Mouse (Mus musculus) forebrain, postnatal 0 days (tissue): ENCODE measurements around the gene Aftph. TPM values are rescaled to one million over a fixed set of nuclear protein-coding genes. Genes with fewer than 3 reads are reported as not detected.

Experiments
- ATAC-seq: fragments of 200-750 bp; cut with Nextera tagmentation; 2 replicates; pipeline ENCODE4 v1.8.0; 2017; ENCODE audit warnings: mild to moderate bottlenecking, moderate library complexity
- DNase-seq: peaks from one replicate; pipeline ENCODE4 v3.0.0-alpha.2; 2015
- H3K27ac ChIP-seq: fragments of 300-500 bp; sonication (generic); 2 replicates; pipeline ENCODE4 v1.5.1; 2014; ENCODE audit warnings: low read depth, mild to moderate bottlenecking, antibody characterized with exemption, low read length, moderate library complexity, mixed read lengths
- H3K27me3 ChIP-seq: fragments of 300-500 bp; sonication (generic); 2 replicates; pipeline ENCODE4 v1.6.1; 2014; ENCODE audit warnings: mild to moderate bottlenecking, low read length, mixed read lengths; ENCODE audit not compliant: insufficient read depth
- H3K36me3 ChIP-seq: fragments of 300-500 bp; sonication (generic); 2 replicates; pipeline ENCODE4 v1.6.1; 2014; ENCODE audit warnings: mild to moderate bottlenecking, moderate library complexity; ENCODE audit not compliant: insufficient read depth
- H3K4me1 ChIP-seq: fragments of 300-500 bp; sonication (generic); 2 replicates; pipeline ENCODE4 v1.6.1; 2014; ENCODE audit warnings: antibody characterized with exemption; ENCODE audit not compliant: insufficient read depth
- H3K4me2 ChIP-seq: fragments of 300-500 bp; sonication (generic); 2 replicates; pipeline ENCODE4 v1.6.1; 2014; ENCODE audit warnings: low read depth, mild to moderate bottlenecking, moderate library complexity
- H3K4me3 ChIP-seq: fragments of 300-500 bp; sonication (generic); 2 replicates; pipeline ENCODE4 v1.5.1; 2014; ENCODE audit warnings: low read depth, low read length, mixed read lengths
- H3K9ac ChIP-seq: fragments of 300-500 bp; sonication (generic); 2 replicates; pipeline ENCODE4 v1.6.1; 2014; ENCODE audit warnings: mild to moderate bottlenecking
- H3K9me3 ChIP-seq: fragments of 300-500 bp; sonication (generic); 2 replicates; pipeline ENCODE4 v1.6.1; 2016; ENCODE audit warnings: low read length
- CTCF ChIP-seq: sonication (generic); IDR thresholded peaks from 2 replicates; pipeline ENCODE4 v1.5.1; 2016; ENCODE audit warnings: antibody characterized with exemption, control low read depth, low read depth
- WGBS: fragments of 180-500 bp; shearing (Covaris S2); extraction: QIAGEN DNeasy Blood & Tissue Kit; methylation state at CpG from one replicate; pipeline ENCODE4 v1.1.7; 2014; 5-methylcytosine and 5-hydroxymethylcytosine counted together
- polyA plus RNA-seq: library from polyadenylated mRNA; unstranded; fragments of >200 nt; fragmentation: Nextera tagmentation; extraction: Ambion mirVana; gene quantifications from 2 replicates; pipeline ENCODE4 v1.2.1, GENCODE M21; 2015
- total RNA-seq: library from RNA; depleted of rRNA; stranded (reverse); fragments of >200 nt; gene quantifications from 2 replicates; pipeline ENCODE4 v1.2.3, GENCODE M21; 2014; rRNA removed

Aftph gene
- total RNA-seq, result 52.9 and 73.9 TPM in 2 replicates
- 17.3 and 24.2 TPM in 2 replicates for polyA plus RNA-seq

- peak within 1 kb of the TSS; percentile 85 for H3K4me2 ChIP-seq
- peak within 1 kb of the TSS; percentile 88 for H3K27ac ChIP-seq
- peak within 1 kb of the TSS; percentile 88 for H3K9ac ChIP-seq
- under 1% methylated on average over 76 of the region's 81 CpGs for WGBS
- peak; percentile 98 for ATAC-seq
- no peaks in the 10 kb centered on the region for H3K9me3 ChIP-seq
- DNase-seq, result peak; percentile 99
- H3K4me1 ChIP-seq, result no peaks in the 10 kb centered on the region
- no peaks in the 10 kb centered on the region for H3K27me3 ChIP-seq
- H3K4me3 ChIP-seq, result peak within 1 kb of the TSS; percentile 97
- no peaks in the 10 kb centered on the region for H3K36me3 ChIP-seq
- TF ChIP-seq CTCF, result no peak
These were observed at the start of gene Aftph for GRCm38 (mm10) chr11:20741201-20742100. TSS of gene Aftph (minus strand) at chr11:20741589.

- 52% methylated on average over 1 of the region's 1 CpGs for WGBS
- H3K4me2 ChIP-seq, result no peak overlapping the region
- no peak overlapping the region for H3K27ac ChIP-seq
- H3K9me3 ChIP-seq, result 0 out of 2 replicates have a peak, but pooled peaks cover 4% of the 10 kb centered on the region
- H3K9ac ChIP-seq, result no peak overlapping the region
- ATAC-seq (no peak), DNase-seq (no peak)
- H3K27me3 ChIP-seq, result no peaks in the 10 kb centered on the region
- TF ChIP-seq CTCF, result no peak
- H3K4me1 ChIP-seq, result no peaks in the 10 kb centered on the region
- no peaks in the 10 kb centered on the region for H3K36me3 ChIP-seq
- no peak overlapping the region for H3K4me3 ChIP-seq
These were observed 47.6 kb upstream of the Aftph start for GRCm38 (mm10) chr11:20789015-20789414.

GRCm38 (mm10) chr11:20788070-20788469, 46.7 kb upstream of the Aftph start:
- 84% methylated on average over 3 of the region's 3 CpGs for WGBS
- H3K27me3 ChIP-seq, result no peaks in the 10 kb centered on the region
- H3K9me3 ChIP-seq, result 0 out of 2 replicates have a peak, but pooled peaks cover 4% of the 10 kb centered on the region
- no peak for TF ChIP-seq CTCF
- no peak overlapping the region for H3K4me3 ChIP-seq
- H3K36me3 ChIP-seq, result no peaks in the 10 kb centered on the region
- no peaks in the 10 kb centered on the region for H3K4me1 ChIP-seq
- DNase-seq, result no peak
- no peak overlapping the region for H3K4me2 ChIP-seq
- ATAC-seq, result no peak
- H3K27ac ChIP-seq, result no peak overlapping the region
- H3K9ac ChIP-seq, result no peak overlapping the region

GRCm38 (mm10) chr11:20786191-20786590, 44.8 kb upstream of the Aftph start:
- 0 out of 2 replicates have a peak, but pooled peaks cover 4% of the 10 kb centered on the region for H3K9me3 ChIP-seq
- WGBS, result 73% methylated on average over 2 of the region's 2 CpGs
- H3K9ac ChIP-seq, result no peak overlapping the region
- ATAC-seq, result no peak
- no peaks in the 10 kb centered on the region for H3K4me1 ChIP-seq
- H3K4me2 ChIP-seq, result no peak overlapping the region
- H3K27me3 ChIP-seq, result no peaks in the 10 kb centered on the region
- no peaks in the 10 kb centered on the region for H3K36me3 ChIP-seq
- H3K4me3 ChIP-seq, result no peak overlapping the region
- no peak for DNase-seq
- no peak for TF ChIP-seq CTCF
- no peak overlapping the region for H3K27ac ChIP-seq

GRCm38 (mm10) chr11:20785186-20785585, 43.8 kb upstream of the Aftph start:
- H3K4me3 ChIP-seq, result no peak overlapping the region

GRCm38 (mm10) chr11:20784776-20785175, 43.4 kb upstream of the Aftph start:
- DNase-seq (no peak), ATAC-seq (no peak)
- TF ChIP-seq CTCF, result no peak
- no peak overlapping the region for H3K4me2 ChIP-seq
- H3K9me3 ChIP-seq, result 0 out of 2 replicates have a peak, but pooled peaks cover 4% of the 10 kb centered on the region
- H3K36me3 ChIP-seq, result no peaks in the 10 kb centered on the region
- no peaks in the 10 kb centered on the region for H3K4me1 ChIP-seq
- 88% methylated on average over 6 of the region's 6 CpGs for WGBS
- no peak overlapping the region for H3K27ac ChIP-seq
- no peaks in the 10 kb centered on the region for H3K27me3 ChIP-seq
- no peak overlapping the region for H3K4me3 ChIP-seq
- H3K9ac ChIP-seq, result no peak overlapping the region

More at GRCm38 (mm10) chr11:20785186-20785585, 43.8 kb upstream of the Aftph start:
- no peak for DNase-seq
- Histone ChIP-seq H3K4me1 (no peaks in the 10 kb centered on the region), H3K4me2 (no peak overlapping the region), H3K9me3 (0 out of 2 replicates have a peak, but pooled peaks cover 4% of the 10 kb centered on the region), H3K36me3 (no peaks in the 10 kb centered on the region), H3K27ac (no peak overlapping the region), H3K27me3 (no peaks in the 10 kb centered on the region), H3K9ac (no peak overlapping the region)
- TF ChIP-seq CTCF, result no peak
- no peak for ATAC-seq
- WGBS, result 88% methylated on average over 1 of the region's 1 CpGs

GRCm38 (mm10) chr11:20783467-20783866, 42.1 kb upstream of the Aftph start:
- TF ChIP-seq CTCF, result no peak
- Histone ChIP-seq H3K9ac (no peak overlapping the region), H3K4me2 (no peak overlapping the region), H3K27me3 (no peaks in the 10 kb centered on the region), H3K4me1 (no peaks in the 10 kb centered on the region), H3K36me3 (no peaks in the 10 kb centered on the region), H3K9me3 (0 out of 2 replicates have a peak, but pooled peaks cover 4% of the 10 kb centered on the region), H3K27ac (no peak overlapping the region), H3K4me3 (no peak overlapping the region)
- DNase-seq (no peak), ATAC-seq (no peak)
- 100% methylated on average over 1 of the region's 1 CpGs for WGBS
